Mouse (Mus musculus) T-helper 17 cell (primary cell): ENCODE data around the gene D130040H23Rik.

Source experiments
- in situ Hi-C, 2 experiments: fragments of 300-600 bp; cut with MboI, MseI; formaldehyde crosslinking; loops; 1 replicate in 1 of 2; 2 replicates in 1 of 2; pipeline ENCODE4 v1.15.1; 2025; ENCODE audit warnings: high pct_unique_total_duplicates in 2 of 2

Gene D130040H23Rik

GRCm38 (mm10) chr8:69270386-69271202 is at the start of gene D130040H23Rik:
TSS of gene D130040H23Rik (plus strand) at chr8:69271080.
- in situ Hi-C loops, result no loop called here

GRCm38 (mm10) chr8:69242541-69242940 is 28.3 kb upstream of the D130040H23Rik start:
- in situ Hi-C loops, result no loop called here

GRCm38 (mm10) chr8:69268525-69268924 is 2.4 kb upstream of the D130040H23Rik start:
- in situ Hi-C loops, result no loop called here

- in situ Hi-C loops, result no loop called here
These were observed 299 bp downstream of the D130040H23Rik start for GRCm38 (mm10) chr8:69271203-69271554.

GRCm38 (mm10) chr8:69272435-69272834 is 1.6 kb downstream of the D130040H23Rik start:
- in situ Hi-C loops, result no loop called here

- in situ Hi-C loops, result loop anchor here in 1 of 2 experiments (5.0 kb wide), 1 partner anchor 223 kb away; no protein-coding TSS in a partner anchor
These were observed 53.9 kb downstream of the D130040H23Rik start for GRCm38 (mm10) chr8:69324771-69325170.

- in situ Hi-C loops, result loop anchor here in 1 of 2 experiments (5.0 kb wide), 1 partner anchor 219 kb away; no protein-coding TSS in a partner anchor
These were observed 57.7 kb downstream of the D130040H23Rik start for GRCm38 (mm10) chr8:69328301-69329288.

DNA sequence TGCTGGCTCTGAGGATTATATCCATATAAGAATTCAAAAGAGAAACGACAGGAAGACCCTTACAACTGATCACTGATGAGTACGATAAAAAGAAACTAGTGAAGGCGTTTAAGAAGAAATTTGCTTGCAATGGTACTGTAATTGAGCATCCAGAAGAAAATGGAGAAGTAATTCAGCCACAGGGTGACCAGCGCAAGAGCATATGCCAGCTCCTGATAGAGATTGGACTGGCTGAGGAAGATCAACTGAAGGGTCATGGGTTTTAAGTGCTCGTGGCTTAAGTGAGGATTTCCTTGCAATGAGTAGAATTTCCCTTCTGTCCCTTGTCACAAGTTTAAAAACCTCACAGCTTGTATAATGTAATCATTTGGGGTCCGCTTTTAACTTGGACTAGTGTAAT is 58.4 kb downstream of the D130040H23Rik start:
- in situ Hi-C loops, result loop anchor here in 1 of 2 experiments (5.0 kb wide), 1 partner anchor 218 kb away; no protein-coding TSS in a partner anchor
